Mouse (Mus musculus) limb, embryonic 15.5 days (tissue): ENCODE data around the gene Ogfr. TPM values are rescaled to one million over a fixed set of nuclear protein-coding genes. Genes with fewer than 3 reads are reported as not detected.

Source experiments
- ATAC-seq: fragments of 200-750 bp; cut with Nextera tagmentation; 2 replicates; pipeline ENCODE4 v1.8.0; 2017; ENCODE audit warnings: low read depth, moderate TSS enrichment; ENCODE audit not compliant: insufficient number of reproducible peaks, low FRiP score, low TSS enrichment
- H3K27ac ChIP-seq: fragments of 300-500 bp; sonication (generic); 2 replicates; pipeline ENCODE4 v1.5.1; 2015; ENCODE audit warnings: moderate library complexity, mild to moderate bottlenecking, inconsistent platforms
- H3K27me3 ChIP-seq: fragments of 300-500 bp; sonication (generic); 2 replicates; pipeline ENCODE4 v1.6.1; 2015; ENCODE audit warnings: inconsistent platforms
- H3K36me3 ChIP-seq: fragments of 300-500 bp; sonication (generic); 2 replicates; pipeline ENCODE4 v1.6.1; 2015; ENCODE audit warnings: inconsistent platforms
- H3K4me1 ChIP-seq: fragments of 300-500 bp; sonication (generic); 2 replicates; pipeline ENCODE4 v1.6.1; 2015; ENCODE audit warnings: inconsistent platforms
- H3K4me2 ChIP-seq: fragments of 300-500 bp; sonication (generic); 2 replicates; pipeline ENCODE4 v1.6.1; 2015; ENCODE audit warnings: mild to moderate bottlenecking, inconsistent platforms
- H3K4me3 ChIP-seq: fragments of 300-500 bp; sonication (generic); 2 replicates; pipeline ENCODE4 v1.5.1; 2015; ENCODE audit warnings: mild to moderate bottlenecking, inconsistent platforms
- H3K9ac ChIP-seq: fragments of 300-500 bp; sonication (generic); 2 replicates; pipeline ENCODE4 v1.6.1; 2015; ENCODE audit warnings: inconsistent platforms
- H3K9me3 ChIP-seq: fragments of 300-500 bp; sonication (generic); 2 replicates; pipeline ENCODE4 v1.6.1; 2016; ENCODE audit warnings: inconsistent platforms
- WGBS: fragments of 180-500 bp; shearing (Covaris S2); methylation state at CpG from one replicate; pipeline ENCODE4 v1.1.7; 2015; 5-methylcytosine and 5-hydroxymethylcytosine counted together
- polyA plus RNA-seq: library from polyadenylated mRNA; unstranded; fragments of >200 nt; fragmentation: Nextera tagmentation; extraction: Ambion mirVana; gene quantifications from 2 replicates; pipeline ENCODE4 v1.2.1, GENCODE M21; 2015

Ogfr gene
- polyA plus RNA-seq, 1 experiment from 2014 or later: 60.6 TPM

DNA sequence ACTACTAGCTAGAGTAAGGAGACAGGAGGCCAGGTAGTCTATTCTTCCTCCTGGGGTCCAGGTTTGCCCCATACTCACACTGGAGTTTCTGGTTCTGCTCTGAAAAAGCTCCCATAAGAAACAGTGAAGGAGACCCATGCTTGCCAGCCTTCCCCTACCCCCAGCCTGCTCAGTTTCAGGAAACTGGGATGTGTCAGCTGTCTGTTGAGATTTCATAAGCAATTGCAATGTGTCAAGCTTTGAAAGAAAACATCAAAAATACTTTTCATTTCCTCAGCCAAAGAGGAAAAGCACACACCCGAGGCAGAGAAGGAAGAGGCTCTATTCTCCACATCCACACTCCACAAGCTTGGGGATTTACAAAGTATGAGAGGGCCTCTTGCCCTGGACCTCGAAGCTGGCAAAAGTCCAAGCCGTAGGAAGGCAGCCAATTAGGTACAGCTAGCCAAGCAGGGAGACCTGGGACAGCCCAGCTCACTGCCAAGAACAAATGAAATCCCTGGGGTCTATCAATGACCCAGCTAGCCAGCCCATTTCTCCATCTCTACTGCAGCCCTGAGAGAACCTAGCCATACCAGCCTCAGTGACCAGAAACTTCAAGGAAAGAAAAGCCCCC lies 19.9 kb upstream of the Ogfr start:
- H3K4me1 ChIP-seq: peaks cover 14% of the 10 kb centered on the region
- no peak overlapping the region for H3K4me2 ChIP-seq
- ATAC-seq: 0 out of 2 replicates have a peak, but pooled peaks have one; percentile 35
- 18% methylated on average over 3 of the region's 3 CpGs for WGBS
- H3K27me3 ChIP-seq: 0 out of 2 replicates have a peak, but pooled peaks cover 3% of the 10 kb centered on the region
- H3K9me3 ChIP-seq: no peaks in the 10 kb centered on the region
- peak overlapping the region; percentile 48 for H3K27ac ChIP-seq
- H3K9ac ChIP-seq: no peak overlapping the region
- no peaks in the 10 kb centered on the region for H3K36me3 ChIP-seq
- no peak overlapping the region for H3K4me3 ChIP-seq

DNA sequence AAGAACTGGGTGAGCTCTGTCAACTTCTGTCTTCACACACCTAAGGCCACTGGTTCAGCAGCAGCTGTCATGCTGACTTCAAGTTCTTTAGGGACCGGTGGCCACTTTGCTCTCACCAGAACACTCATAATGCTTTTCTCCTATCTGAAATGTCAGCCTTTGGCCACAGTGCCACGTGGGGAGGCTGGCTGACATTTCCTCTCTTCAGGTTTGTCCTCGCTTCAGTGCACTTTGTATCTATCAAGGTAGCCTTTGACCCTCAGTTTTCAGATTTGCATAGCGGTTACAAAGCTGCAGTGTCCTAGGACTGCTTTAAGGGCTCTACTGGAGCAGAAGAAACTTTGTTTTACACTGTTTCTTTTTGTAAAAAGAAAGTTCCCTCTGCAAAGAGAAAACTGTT lies 12.6 kb upstream of the Ogfr start:
- no peaks in the 10 kb centered on the region for H3K36me3 ChIP-seq
- 67% methylated on average over 4 of the region's 4 CpGs for WGBS
- H3K4me2 ChIP-seq: no peak overlapping the region
- H3K27ac ChIP-seq: no peak overlapping the region
- 0 out of 2 replicates have a peak, but pooled peaks cover 7% of the 10 kb centered on the region for H3K4me1 ChIP-seq
- 0 out of 2 replicates have a peak, but pooled peaks cover 2% of the 10 kb centered on the region for H3K27me3 ChIP-seq
- no peak overlapping the region for H3K4me3 ChIP-seq
- H3K9ac ChIP-seq: no peak overlapping the region
- H3K9me3 ChIP-seq: no peaks in the 10 kb centered on the region
- ATAC-seq: no peak

GRCm38 (mm10) chr2:180578686-180579085 lies 10.4 kb upstream of the Ogfr start:
- Histone ChIP-seq H3K4me3 (no peak overlapping the region), H3K4me2 (no peak overlapping the region), H3K9ac (no peak overlapping the region), H3K4me1 (peaks cover 20% of the 10 kb centered on the region), H3K9me3 (no peaks in the 10 kb centered on the region), H3K36me3 (no peaks in the 10 kb centered on the region), H3K27me3 (0 out of 2 replicates have a peak, but pooled peaks cover 2% of the 10 kb centered on the region), H3K27ac (no peak overlapping the region)
- ATAC-seq: no peak
- WGBS: 2% methylated on average over 3 of the region's 3 CpGs

- peaks cover 15% of the 10 kb centered on the region for H3K36me3 ChIP-seq
- WGBS: 63% methylated on average over 3 of the region's 3 CpGs
- no peak within 1 kb of the TSS for H3K4me3 ChIP-seq
- no peak for ATAC-seq
- H3K27me3 ChIP-seq: 0 out of 2 replicates have a peak, but pooled peaks cover 2% of the 10 kb centered on the region
- H3K9ac ChIP-seq: no peak within 1 kb of the TSS
- H3K9me3 ChIP-seq: no peaks in the 10 kb centered on the region
- no peak within 1 kb of the TSS for H3K4me2 ChIP-seq
- peak within 1 kb of the TSS; percentile 33; the same call in 1 of the 2 replicates for H3K27ac ChIP-seq
- peaks cover 30% of the 10 kb centered on the region for H3K4me1 ChIP-seq
These were observed 8.0 kb upstream of the Ogfr start, which contains the start of gene Mrgbp for GRCm38 (mm10) chr2:180581002-180581401. Gene Mrgbp (plus strand): TSS chr2:180581304.

DNA sequence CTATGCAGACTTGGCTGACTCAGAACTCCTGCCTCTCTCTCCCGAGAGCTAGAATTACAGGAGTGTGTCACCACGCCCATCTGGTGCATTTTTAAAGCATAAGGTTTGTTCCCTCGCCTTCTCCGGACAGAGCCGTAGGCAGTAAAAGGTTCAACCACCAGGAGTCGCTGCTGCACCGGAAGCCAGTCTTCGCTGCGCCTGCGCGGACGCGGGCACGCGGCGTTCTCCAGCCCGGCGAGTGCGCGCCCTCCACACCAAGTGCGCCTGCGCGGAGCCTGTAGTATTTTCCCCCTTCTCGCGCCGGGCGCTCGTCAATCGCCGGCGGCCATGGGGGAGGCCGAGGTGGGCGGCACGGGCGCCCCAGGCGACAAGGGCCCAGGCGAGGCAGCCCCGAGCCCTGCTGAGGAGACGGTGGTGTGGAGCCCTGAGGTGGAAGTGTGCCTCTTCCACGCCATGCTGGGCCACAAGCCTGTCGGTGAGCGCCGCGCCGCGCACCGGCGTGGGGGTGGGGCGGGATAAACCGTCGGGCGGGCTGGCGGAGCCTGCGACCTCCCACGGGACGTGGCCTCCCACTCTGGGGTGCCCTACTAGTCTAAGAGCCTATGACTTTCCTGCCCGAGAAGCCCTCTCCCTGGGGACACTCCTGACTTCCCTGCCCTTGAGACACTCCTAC lies 6.4 kb upstream of the Ogfr start:
- Histone ChIP-seq H3K27me3 (0 out of 2 replicates have a peak, but pooled peaks cover under 1% of the 10 kb centered on the region), H3K9me3 (no peaks in the 10 kb centered on the region), H3K4me2 (peak overlapping the region; percentile 76), H3K36me3 (peaks cover 25% of the 10 kb centered on the region), H3K9ac (peak overlapping the region; percentile 95), H3K4me3 (peak overlapping the region; percentile 91), H3K4me1 (peaks cover 30% of the 10 kb centered on the region), H3K27ac (peak overlapping the region; percentile 78)
- peak; percentile 70 for ATAC-seq
- under 1% methylated on average over 52 of the region's 57 CpGs for WGBS

DNA sequence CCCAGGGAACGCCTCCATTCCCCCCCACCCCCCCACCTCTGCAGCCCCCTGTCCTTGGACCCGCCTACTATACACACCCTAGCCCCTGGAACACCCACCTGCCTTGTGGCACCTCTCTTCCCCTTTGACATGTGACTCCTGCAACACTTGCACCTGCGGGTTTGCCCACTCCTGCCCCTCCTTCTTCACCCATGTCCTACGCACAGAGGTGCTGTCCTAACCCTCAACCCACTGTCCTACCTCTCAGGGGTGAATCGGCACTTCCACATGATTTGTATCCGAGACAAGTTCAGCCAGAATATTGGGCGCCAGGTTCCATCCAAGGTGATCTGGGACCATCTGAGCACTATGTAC lies 5.9 kb upstream of the Ogfr start:
- Histone ChIP-seq H3K9ac (peak overlapping the region; percentile 95), H3K4me3 (peak overlapping the region; percentile 91), H3K4me1 (peaks cover 30% of the 10 kb centered on the region), H3K4me2 (peak overlapping the region; percentile 76), H3K9me3 (no peaks in the 10 kb centered on the region), H3K36me3 (peaks cover 25% of the 10 kb centered on the region), H3K27ac (no peak overlapping the region), H3K27me3 (no peaks in the 10 kb centered on the region)
- 34% methylated on average over 5 of the region's 7 CpGs for WGBS
- ATAC-seq: no peak

DNA sequence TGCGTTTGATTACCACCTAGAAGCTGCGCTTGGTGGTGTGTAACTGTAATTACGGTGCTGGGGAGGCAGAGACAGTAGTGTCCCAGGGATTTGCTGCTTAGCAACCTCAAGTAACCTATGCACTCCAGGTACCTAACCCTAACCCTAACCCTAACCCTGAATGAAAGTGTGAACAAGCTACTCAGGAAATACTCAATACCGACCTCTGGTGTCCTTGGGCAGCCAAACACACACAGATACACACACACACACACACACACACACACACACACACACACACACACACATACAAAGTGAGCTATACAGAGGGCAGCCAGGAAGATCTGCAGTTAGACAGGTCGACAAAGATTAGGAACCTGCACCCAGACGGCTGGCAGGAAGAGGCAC lies 316 bp upstream of the Ogfr start:
- H3K36me3 ChIP-seq: peaks cover 58% of the 10 kb centered on the region
- peak; percentile 7; the same call in 1 of the 2 replicates for ATAC-seq
- H3K4me1 ChIP-seq: peaks cover 26% of the 10 kb centered on the region
- no peaks in the 10 kb centered on the region for H3K9me3 ChIP-seq
- peak overlapping the region; percentile 91 for H3K27ac ChIP-seq
- peak overlapping the region; percentile 97 for H3K4me3 ChIP-seq
- H3K9ac ChIP-seq: peak overlapping the region; percentile 87
- peak overlapping the region; percentile 68 for H3K4me2 ChIP-seq
- 47% methylated on average over 6 of the region's 6 CpGs for WGBS
- no peaks in the 10 kb centered on the region for H3K27me3 ChIP-seq

GRCm38 (mm10) chr2:180597490-180597889 lies 8.4 kb downstream of the Ogfr start, which contains the start of gene Col9a3:
Gene Col9a3 (plus strand): TSS chr2:180597790.
- peak within 1 kb of the TSS; percentile 67 for H3K4me2 ChIP-seq
- peaks cover 16% of the 10 kb centered on the region; the same call in 1 of the 2 replicates for H3K27me3 ChIP-seq
- peak within 1 kb of the TSS; percentile 84 for H3K27ac ChIP-seq
- ATAC-seq: no peak
- H3K4me1 ChIP-seq: peaks cover 31% of the 10 kb centered on the region
- no peaks in the 10 kb centered on the region for H3K9me3 ChIP-seq
- peak within 1 kb of the TSS; percentile 44 for H3K4me3 ChIP-seq
- WGBS: 34% methylated on average over 4 of the region's 4 CpGs
- peak within 1 kb of the TSS; percentile 24 for H3K9ac ChIP-seq
- H3K36me3 ChIP-seq: peaks cover 31% of the 10 kb centered on the region

- Histone ChIP-seq H3K27me3 (peaks cover 16% of the 10 kb centered on the region; the same call in 1 of the 2 replicates), H3K4me1 (peaks cover 35% of the 10 kb centered on the region), H3K9me3 (no peaks in the 10 kb centered on the region), H3K36me3 (peaks cover 24% of the 10 kb centered on the region), H3K27ac (peak overlapping the region; percentile 84), H3K9ac (peak overlapping the region; percentile 24), H3K4me3 (peak overlapping the region; percentile 44), H3K4me2 (peak overlapping the region; percentile 67)
- WGBS: 2% methylated on average over 39 of the region's 41 CpGs
- peak; percentile 41; the same call in 1 of the 2 replicates for ATAC-seq
These were observed 9.2 kb downstream of the Ogfr start for GRCm38 (mm10) chr2:180598157-180598705.

DNA sequence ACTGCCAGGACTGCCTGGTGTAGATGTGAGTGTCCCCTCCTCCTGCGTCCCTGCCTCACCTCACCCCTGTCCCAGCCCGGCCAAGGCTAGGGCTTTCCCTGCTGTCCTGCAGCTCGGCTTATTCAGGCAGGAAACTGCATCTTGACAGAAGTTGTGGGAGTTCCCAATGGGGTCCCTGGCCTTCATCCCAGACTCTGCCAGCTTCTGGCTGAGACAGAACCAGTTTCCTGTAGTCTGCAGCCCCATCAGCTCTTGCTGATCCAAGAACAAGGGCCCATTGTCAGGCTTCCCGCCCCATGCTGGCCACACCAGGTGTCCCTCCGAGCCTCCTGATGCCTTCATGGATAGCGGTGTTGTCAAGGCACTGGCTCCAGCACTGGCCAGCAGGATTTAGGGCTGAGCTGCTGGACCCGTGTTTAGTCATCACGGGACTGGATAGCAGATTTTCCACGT lies 11.6 kb downstream of the Ogfr start:
- 27% methylated on average over 9 of the region's 9 CpGs for WGBS
- peaks cover 3% of the 10 kb centered on the region; the same call in 1 of the 2 replicates for H3K36me3 ChIP-seq
- H3K4me1 ChIP-seq: peaks cover 45% of the 10 kb centered on the region
- H3K4me3 ChIP-seq: peak overlapping the region; percentile 44
- peak overlapping the region; percentile 67 for H3K4me2 ChIP-seq
- H3K9ac ChIP-seq: peak overlapping the region; percentile 7; the same call in 1 of the 2 replicates
- no peak for ATAC-seq
- peaks cover 16% of the 10 kb centered on the region; the same call in 1 of the 2 replicates for H3K27me3 ChIP-seq
- no peaks in the 10 kb centered on the region for H3K9me3 ChIP-seq
- H3K27ac ChIP-seq: peak overlapping the region; percentile 84

GRCm38 (mm10) chr2:180604781-180605180 lies 15.7 kb downstream of the Ogfr start:
- 38% methylated on average over 6 of the region's 6 CpGs for WGBS
- H3K27me3 ChIP-seq: no peaks in the 10 kb centered on the region; the same call in 1 of the 2 replicates
- H3K36me3 ChIP-seq: no peaks in the 10 kb centered on the region
- no peak overlapping the region for H3K9ac ChIP-seq
- H3K4me1 ChIP-seq: peaks cover 30% of the 10 kb centered on the region
- no peaks in the 10 kb centered on the region for H3K9me3 ChIP-seq
- H3K4me2 ChIP-seq: no peak overlapping the region
- no peak overlapping the region for H3K4me3 ChIP-seq
- ATAC-seq: peak; percentile 56
- H3K27ac ChIP-seq: peak overlapping the region; percentile 76
